Mouse (Mus musculus): ENCODE data around the gene Gm28305.

- TF ChIP-seq CTCF (IDR thresholded peaks at IDR 0.05; ENCODE audit: control insufficient read depth, insufficient read depth, insufficient read length) (no peak), USF1 (IDR thresholded peaks at IDR 0.05; ENCODE audit: low read depth) (no peak), MYOG (IDR thresholded peaks at IDR 0.05; ENCODE audit: control insufficient read depth, extremely low read depth, insufficient read length) (no peak), MYOD1 (IDR thresholded peaks at IDR 0.05; ENCODE audit: control insufficient read depth, insufficient read length, low read depth) (no peak)
These were observed 61.8 kb downstream of the Gm28305 start for GRCm38 (mm10) chr9:104102301-104102700.
